Mouse (Mus musculus) adrenal gland, postnatal 14 days (tissue): ENCODE measurements around the gene Wnk2. TPM values are rescaled to one million over a fixed set of nuclear protein-coding genes. Genes with fewer than 3 reads are reported as not detected.

Experiments used
- DNase-seq: peaks from one replicate; pipeline ENCODE4 v3.0.0; 2021; ENCODE audit warnings: mixed read lengths
- total RNA-seq: library from RNA; stranded (reverse); gene quantifications from 2 replicates; pipeline ENCODE4 v1.2.3, GENCODE M21; 2021

Wnk2 gene
- total RNA-seq, 1 experiment from 2014 or later = 2.6 TPM

DNA sequence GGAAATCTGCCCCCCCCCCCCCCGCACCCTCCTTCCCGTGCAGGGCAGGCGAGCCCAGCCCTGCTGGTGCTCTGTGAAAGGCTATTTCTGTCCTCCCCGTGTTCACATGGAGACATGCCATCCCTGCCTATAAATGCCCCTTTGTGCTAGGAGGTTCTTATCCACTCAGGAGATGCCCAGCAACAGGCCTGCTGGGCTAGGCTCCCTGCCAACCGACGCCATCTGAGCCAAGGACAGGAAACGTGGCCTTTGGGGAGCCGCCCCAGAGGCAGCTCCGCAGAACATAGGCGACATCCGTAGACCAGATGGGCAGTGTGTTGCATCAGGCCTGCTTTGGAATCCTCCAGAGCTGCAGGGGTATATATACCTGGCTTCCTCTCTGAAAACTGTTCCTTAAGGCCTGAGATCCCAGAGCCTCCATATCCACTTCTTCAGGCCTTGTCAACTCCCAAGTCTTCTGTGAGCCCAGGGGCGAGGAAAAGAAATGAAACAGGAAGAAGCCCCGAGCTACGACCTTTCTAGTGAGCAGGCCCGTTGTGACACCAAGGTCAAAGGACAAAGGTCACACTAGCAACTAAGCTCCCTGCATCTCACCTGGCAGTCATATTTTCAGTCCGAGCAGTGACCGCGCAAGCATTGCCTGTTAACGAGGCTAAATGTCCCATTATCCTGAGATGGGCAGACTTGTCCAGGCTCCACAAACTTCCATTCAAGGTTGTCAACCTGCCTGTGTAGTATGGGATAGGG is 31.2 kb upstream of the Wnk2 start:
- DNase-seq = peak; percentile 90

DNA sequence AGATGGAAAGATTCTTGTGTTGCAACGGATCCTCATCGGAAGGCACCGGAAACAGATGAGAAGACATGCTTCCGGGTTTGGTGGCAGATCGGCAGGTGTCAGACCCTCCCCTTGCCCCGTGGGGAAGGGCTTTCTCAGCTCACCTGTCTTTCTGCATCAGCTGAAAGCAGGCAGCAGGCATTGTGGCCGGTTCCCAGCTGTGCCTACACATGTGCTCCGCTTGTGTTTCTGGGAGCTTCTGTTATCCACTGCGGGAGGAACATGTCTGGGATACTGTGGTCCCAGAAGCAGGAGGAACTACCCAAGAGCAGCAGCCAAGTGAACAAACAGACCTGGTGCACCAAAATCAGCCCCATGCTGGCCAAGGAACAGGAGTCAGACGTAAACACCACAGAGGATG is 27.7 kb upstream of the Wnk2 start:
- DNase-seq = no peak

GRCm38 (mm10) chr13:49172971-49173596 is 25.3 kb upstream of the Wnk2 start:
- DNase-seq = peak; percentile 95

GRCm38 (mm10) chr13:49172335-49172734 is 24.5 kb upstream of the Wnk2 start:
- DNase-seq = no peak

- DNase-seq = no peak
Measured at GRCm38 (mm10) chr13:49171729-49172128, 23.9 kb upstream of the Wnk2 start.

DNA sequence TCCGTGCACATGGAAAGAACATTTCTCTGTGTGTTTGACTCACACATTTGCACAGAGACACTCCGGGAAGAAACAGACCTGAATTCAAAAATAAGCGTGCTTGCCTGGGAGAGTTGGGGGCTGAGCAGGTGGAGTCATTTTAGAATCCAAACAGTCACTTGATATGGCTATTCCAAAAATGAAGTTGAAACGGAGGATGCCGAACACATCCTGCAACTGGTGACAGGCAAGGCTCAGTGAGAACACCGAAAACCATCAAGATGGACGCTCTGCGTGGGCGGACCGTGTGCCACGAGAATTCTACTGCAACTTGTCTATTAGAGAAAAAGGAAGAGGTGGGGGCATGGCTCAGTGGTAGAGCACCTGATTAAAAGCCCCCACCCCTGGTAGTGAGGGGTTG is 22.8 kb upstream of the Wnk2 start:
- no peak for DNase-seq

DNA sequence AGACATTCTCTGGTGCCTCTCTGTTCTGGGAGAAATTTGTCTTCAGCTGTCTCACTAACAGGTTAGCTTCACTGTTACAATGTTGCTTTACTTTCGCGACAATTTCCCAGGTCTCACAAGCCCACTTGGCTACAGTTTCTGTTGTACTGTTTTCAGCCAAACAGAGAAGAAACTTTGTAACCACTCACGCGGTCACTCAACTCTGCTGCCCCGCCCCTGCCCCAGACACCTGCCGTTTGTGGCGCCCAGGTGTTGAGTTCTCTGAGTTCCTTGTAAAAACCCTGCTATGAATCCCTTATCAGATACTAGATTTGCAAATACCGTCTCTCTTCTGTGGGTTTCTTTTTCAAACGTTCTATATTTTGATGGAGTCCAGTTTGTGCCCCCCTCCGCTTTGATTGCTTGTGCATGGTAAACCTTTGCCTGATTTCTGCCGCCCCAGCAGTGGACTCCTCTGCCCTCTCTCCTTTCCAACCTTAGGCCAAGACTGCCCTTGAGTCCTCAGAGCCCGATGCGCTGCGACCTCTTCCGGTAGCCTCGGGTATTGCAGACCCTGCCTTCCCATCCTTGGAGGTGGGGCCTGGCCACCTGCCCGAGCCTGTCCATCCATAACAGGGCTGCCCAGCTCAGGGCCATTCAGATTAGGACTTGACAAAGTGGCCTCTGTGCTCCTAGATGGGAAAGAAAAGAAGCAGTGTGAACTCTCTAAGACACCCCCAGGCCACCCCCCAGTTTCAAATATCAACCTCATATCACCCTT is 21.8 kb upstream of the Wnk2 start:
- DNase-seq = peak; percentile 96

GRCm38 (mm10) chr13:49167081-49167480 is 19.3 kb upstream of the Wnk2 start:
- no peak for DNase-seq

DNA sequence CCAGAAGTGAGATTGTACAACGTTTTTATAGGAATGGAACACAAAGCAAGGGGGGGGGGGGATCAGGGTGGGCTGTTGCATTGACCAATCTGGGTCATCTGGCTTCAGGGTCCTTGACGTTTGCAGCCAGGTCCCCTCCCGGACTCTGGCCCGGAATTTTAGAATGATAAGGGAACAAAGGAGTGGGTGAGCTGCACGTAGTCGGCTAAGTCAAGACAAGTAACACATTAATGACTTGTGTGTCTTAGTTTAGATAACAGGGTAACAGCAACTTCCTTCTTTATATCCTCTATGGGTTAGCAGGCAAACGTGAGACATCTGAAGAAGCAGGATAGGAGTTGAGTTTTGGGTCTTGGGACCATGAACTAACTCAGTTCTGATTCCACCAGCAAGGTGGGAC is 15.8 kb upstream of the Wnk2 start:
- no peak for DNase-seq

DNA sequence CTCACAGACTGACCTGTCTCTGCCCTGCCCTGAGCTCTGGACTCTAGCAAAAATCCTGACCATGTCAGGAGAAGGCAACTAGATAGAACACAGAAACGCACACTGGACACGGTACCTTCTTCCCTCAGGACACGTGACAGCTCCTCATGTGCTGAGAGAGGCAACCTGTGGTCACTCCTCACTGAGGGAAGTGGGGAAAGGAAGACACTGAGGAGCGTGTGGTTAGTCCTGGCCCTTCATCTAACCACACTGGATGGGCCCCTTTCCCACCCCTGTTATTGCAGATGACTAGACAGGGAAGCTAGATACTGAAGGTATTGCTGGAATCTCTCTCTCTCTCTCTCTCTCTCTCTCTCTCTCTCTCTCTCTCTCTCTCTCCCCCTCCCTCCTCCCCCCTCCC is 14.9 kb upstream of the Wnk2 start:
- no peak for DNase-seq

- DNase-seq = no peak
Measured at GRCm38 (mm10) chr13:49161236-49161635, 13.4 kb upstream of the Wnk2 start.

DNA sequence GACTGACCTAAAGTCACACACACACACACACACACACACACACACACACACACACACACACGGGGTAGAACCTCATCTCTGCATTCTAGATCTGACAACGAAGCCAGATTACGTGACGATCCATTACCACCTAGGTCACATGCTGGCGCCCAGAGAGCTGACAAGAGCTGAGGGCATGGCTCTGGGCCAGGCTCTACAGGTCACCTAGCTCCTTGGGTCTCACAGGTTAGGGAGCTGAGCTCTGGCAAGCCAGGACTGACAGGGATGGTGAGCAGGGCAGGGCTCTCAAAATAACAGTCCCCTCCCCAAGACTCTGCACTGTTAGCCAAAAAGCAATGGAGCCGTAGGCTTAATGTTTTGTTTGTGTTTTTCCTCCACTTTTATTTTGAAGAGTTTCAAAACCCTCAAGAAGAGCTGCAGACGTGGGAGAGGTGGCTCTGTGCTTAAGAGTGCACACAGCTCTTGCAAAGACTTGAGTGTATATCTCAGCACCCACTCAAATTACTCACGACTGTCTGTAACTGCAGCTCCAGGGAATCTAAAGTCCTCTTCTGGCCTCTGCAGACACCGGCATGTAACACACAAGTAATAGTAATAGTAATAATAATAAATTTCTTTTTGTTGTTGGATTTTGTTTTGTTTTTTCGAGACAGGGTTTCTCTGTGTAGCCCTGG is 10.4 kb upstream of the Wnk2 start:
- no peak for DNase-seq

GRCm38 (mm10) chr13:49156645-49157044 is 8.8 kb upstream of the Wnk2 start:
- DNase-seq = peak; percentile 28

DNA sequence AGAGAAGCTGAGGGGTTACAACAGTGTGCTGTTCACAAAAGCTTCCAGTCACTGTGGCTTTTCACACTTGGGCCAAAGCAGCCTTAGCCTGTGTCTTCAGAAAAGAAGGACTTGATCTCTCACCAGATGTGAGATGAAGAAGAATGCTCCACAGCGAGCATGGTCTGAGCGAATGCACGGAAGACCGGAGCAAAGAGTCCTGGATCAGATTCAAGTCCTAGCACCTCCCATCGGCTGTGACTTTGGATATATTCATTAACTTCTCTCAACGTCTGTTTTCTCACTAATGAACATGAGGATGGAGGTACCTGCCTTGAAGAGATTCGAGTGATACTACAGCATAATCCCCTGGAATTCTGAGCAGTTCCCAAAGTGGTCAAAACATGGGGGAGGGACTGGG is 6.8 kb upstream of the Wnk2 start:
- no peak for DNase-seq

DNA sequence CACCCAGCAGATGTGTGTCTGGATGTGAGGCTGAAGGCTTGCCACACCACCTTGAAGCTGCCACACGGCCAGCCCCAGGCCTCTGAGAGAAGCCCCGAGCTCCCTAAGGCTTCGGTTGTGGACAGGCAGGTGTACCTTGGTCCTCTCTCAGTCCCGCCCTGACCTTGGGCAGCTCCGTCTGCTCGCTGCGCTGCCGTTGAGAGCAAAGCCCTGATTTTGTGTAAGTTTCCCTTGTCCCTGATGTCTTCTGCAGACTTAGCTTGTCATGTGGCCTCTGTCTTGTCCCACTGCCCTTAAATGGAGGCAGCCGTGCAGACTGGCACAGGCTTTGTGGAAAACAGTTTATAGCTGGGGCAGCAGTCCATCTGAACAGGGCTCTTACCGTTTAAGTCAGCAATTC is 6.2 kb upstream of the Wnk2 start:
- DNase-seq = no peak

GRCm38 (mm10) chr13:49148687-49149086 is 873 bp upstream of the Wnk2 start:
- no peak for DNase-seq

DNA sequence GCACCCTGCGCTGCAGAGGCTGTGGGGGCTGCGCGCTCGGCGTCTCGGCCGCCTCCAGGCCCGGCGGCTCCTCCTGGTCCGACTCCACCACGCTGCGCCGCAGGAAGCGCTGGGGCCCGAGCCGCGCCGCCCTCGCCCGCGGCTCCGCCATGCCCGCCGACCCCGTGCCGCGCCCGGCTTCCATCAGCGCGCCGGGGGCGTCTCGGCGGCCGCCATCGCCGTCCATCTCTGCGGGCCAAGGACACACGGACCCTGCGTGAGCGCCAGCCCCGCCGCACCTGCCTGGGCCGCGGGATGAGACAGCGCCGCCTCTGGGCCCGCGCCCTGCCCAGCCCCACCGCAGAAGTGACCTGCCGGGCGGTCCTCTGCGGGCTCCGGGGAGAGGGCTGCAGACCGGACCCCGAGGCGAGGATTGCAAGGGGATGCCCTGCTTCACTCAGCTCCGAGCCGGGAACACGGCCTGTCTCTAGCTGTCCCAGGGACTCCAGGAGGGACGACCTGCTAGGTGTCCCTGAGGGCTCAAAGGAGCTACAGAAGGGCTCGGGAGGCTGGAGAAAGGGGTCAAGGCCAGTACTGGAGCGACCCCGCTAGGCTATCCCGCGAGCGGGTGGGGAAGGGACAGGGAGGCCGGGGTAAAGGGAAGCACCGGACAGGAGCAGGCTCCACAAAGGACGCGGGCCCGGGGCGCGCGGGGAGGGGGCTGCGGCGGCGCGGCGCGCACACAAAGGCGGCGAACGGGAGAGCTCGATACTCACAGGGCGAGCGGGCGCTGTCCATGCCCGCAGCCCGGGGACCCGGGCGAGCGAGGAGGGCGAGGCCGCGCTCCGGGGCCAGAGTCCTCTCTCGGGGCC is 582 bp downstream of the Wnk2 start:
- DNase-seq = peak; percentile 49

DNA sequence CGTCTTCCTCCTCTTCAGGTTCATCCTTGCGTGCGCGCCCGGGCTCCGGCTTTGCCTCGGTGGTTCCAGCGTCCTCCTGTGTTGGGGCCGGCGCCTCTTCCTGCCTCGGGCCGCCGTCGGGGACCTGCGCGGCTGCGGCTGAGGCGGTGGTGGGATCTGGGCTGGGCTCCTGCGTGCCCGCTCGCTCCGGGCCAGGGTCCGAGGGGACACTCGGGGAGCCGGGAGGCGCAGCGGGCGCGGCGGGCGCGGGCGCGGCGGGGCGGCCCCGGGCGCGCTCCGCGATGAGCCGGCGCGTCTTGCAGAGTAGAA is 1.2 kb downstream of the Wnk2 start:
- no peak for DNase-seq

DNA sequence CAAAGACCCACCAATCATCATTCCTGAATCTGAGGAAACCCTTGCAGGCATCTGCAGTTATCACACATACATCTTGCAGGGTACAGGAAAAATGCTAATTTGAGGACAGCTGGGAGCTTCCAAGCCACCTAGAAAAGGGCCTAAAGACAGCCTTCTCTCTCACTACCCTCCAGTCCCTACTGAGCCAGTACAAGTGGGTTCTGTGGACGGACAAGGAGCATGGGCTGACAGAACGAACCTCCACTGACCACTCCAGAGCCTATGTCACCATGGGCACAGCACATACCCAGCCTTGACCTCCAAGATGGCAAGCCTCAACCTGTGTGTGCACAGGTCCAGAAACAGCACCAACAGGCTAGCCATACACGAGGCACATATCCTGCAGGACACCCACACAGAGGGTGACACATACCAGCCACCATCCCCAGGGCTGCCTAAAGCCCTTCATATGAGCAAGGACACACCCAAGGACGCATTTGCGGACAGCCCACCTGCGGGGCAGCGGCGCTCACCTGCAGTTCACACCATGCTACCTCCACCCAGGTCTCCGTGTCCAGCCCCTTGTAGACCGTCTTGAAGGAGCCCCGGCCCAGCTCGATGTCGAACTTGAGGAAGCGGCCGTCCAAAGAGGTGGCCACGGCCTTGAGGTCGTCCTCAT is 1.6 kb downstream of the Wnk2 start:
- no peak for DNase-seq

GRCm38 (mm10) chr13:49145396-49145795 is 2.4 kb downstream of the Wnk2 start:
- DNase-seq = peak; percentile 17

DNA sequence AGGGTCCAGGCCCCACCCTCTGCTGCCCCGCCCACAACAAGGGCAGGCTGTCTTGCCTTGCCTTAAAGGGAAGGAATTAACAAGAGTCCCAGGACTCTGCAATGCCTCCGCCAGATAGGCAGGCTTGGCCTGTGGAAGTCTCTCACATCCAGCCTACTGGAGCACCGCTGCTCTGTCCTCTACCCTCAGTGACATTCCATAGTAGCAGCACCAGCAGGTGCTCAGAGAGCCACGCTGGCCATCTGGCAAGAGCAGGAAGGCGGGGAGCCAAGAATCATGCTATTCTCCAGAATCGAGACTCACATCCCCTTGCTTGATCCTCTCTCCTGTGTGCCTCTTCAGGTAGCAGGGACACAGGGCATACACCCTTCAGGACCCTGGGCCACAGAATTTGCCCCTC is 3.4 kb downstream of the Wnk2 start:
- no peak for DNase-seq

DNA sequence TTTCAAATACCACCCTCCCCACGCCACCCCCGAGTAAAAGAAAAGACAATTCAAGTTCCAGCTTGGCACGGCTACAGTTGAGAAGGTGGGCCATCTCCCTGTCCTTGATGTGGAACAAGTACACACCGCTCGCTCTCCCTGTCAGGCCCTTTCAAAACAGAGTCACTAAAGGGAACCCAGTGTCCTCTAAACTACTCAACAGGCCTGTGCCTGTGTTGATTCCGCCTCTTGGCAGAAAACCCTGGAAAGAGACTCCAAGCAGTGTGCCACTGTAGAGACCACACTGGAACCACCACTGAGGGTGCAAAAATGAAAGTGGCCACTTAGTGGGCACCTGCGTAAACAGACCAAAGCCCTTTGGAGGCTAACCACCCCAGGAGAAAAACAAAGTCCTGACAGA is 4.5 kb downstream of the Wnk2 start:
- no peak for DNase-seq
